Mouse (Mus musculus) olfactory bulb, adult 2 months (tissue): ENCODE data around the gene Gm9268.
"Not testable (repeated sequence)": the region's sequence is repeated elsewhere in the genome, so short reads cannot be mapped to it uniquely, and the experiment has no call there.

Source experiments
- CTCF ChIP-seq: fragments of 200-500 bp; IDR thresholded peaks from 2 replicates; pipeline ENCODE4 v1.5.1; 2012; ENCODE audit warnings: low read depth, mild to moderate bottlenecking, low read length, moderate library complexity; ENCODE audit not compliant: insufficient read depth
- POLR2A ChIP-seq: fragments of 200-500 bp; IDR thresholded peaks from 2 replicates; pipeline ENCODE4 v1.6.1; 2012; ENCODE audit warnings: mild to moderate bottlenecking, low read depth, low read length, moderate library complexity; ENCODE audit not compliant: insufficient read depth

GRCm38 (mm10) chr7:43018465-43018864 lies at the start of gene Gm9268:
- TF ChIP-seq POLR2A, CTCF: not testable (repeated sequence)
